Comparison of ENCODE assay signal across 27 mouse cellular contexts in the genomic region with DNA sequence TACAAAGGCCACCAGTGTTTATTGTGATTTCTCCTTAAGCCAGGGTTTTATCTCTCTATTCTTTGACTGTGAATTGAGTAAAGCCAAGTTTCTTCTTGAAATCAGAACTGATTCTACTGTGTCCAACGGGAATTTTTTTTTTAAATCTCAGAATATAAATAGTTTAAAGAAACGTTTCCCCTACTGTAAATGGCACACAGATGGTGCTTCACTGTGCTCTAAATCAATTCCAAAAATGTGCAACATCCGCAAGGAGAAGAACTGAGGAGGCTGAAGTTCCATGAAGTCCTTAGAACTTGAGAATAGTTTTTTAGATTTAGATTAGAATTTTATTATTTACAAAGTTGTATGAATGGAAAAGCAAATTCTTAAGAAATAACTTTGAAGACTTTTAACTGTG.
DNase-seq lines count a peak whose midpoint lies in the region; ATAC-seq and TF ChIP-seq lines count a peak whose summit lies in the region.
"Had no signal": no experiment of that assay in that cellular context is flagged by ENCODE, and none has a peak within 500 bp of the region (broad histone marks: within the 10 kb centered on the region; RNA-seq: fewer than 3 reads in every experiment).

No protein-coding gene starts in this region.

- no peaks in the 10 kb centered on the region for H3K4me1 ChIP-seq in forebrain, postnatal 0 days (ENCODE audit: insufficient read depth)
- no peaks in the 10 kb centered on the region for H3K4me1 ChIP-seq in forebrain, embryonic 16.5 days (replicated peaks; ENCODE audit: control insufficient read depth, insufficient read depth, low read length)
- H3K4me1 ChIP-seq: embryonic facial prominence, embryonic 13.5 days; embryonic facial prominence, embryonic 15.5 days; forebrain, embryonic 10.5 days; forebrain, embryonic 12.5 days had no signal

- no peaks in the 10 kb centered on the region for H3K36me3 ChIP-seq in forebrain, postnatal 0 days (ENCODE audit: insufficient read depth)
- no peaks in the 10 kb centered on the region for H3K36me3 ChIP-seq in forebrain, embryonic 16.5 days (ENCODE audit: control insufficient read depth, insufficient read depth)
- H3K36me3 ChIP-seq: embryonic facial prominence, embryonic 13.5 days; embryonic facial prominence, embryonic 15.5 days; forebrain, embryonic 10.5 days; forebrain, embryonic 12.5 days; G1E had no signal

- H3K4me2 ChIP-seq in forebrain, postnatal 0 days (ENCODE audit: low read depth) = no peak overlapping the region
- no peak overlapping the region for H3K4me2 ChIP-seq in forebrain, embryonic 16.5 days (ENCODE audit: low read length)
- H3K4me2 ChIP-seq: embryonic facial prominence, embryonic 13.5 days; embryonic facial prominence, embryonic 15.5 days; forebrain, embryonic 12.5 days had no signal

- peak; percentile 25 for DNase-seq in forebrain, postnatal 0 days
- peak; percentile 9 for DNase-seq in right cerebral cortex, adult 18-20 months
- no peak for DNase-seq in right cerebral cortex, postnatal 14 days
- no peak for DNase-seq in retina, postnatal 1 day
- DNase-seq: adrenal gland, adult 8-10 months; adrenal gland, postnatal 14 days; adrenal gland, postnatal 36 days; B cell, adult 2 months; cerebellum, adult 11 months; cerebellum, adult 18-20 months; cerebellum, adult 8-10 months; cerebellum, adult 9-11 months; cerebellum, postnatal 14 days; cerebellum, postnatal 36 days; embryo, embryonic 11 days had no signal

- no peak for TF ChIP-seq CTCF in forebrain, postnatal 0 days (IDR thresholded peaks at IDR 0.05; ENCODE audit: low read depth)

- H3K9me3 ChIP-seq in forebrain, postnatal 0 days (ENCODE audit: low read length) = no peaks in the 10 kb centered on the region
- H3K9me3 ChIP-seq in forebrain, embryonic 16.5 days (ENCODE audit: control insufficient read depth, low read length) = no peaks in the 10 kb centered on the region
- H3K9me3 ChIP-seq: embryonic facial prominence, embryonic 13.5 days; embryonic facial prominence, embryonic 15.5 days; forebrain, embryonic 10.5 days; forebrain, embryonic 12.5 days; G1E had no signal

- H3K27me3 ChIP-seq in forebrain, postnatal 0 days (ENCODE audit: insufficient read depth, low read length) = no peaks in the 10 kb centered on the region
- no peaks in the 10 kb centered on the region for H3K27me3 ChIP-seq in forebrain, embryonic 16.5 days (replicated peaks; ENCODE audit: control insufficient read depth, insufficient read depth, low read length)
- H3K27me3 ChIP-seq: CH12.LX; embryonic facial prominence, embryonic 13.5 days; embryonic facial prominence, embryonic 15.5 days; forebrain, embryonic 12.5 days; Patski had no signal

- 41% methylated on average over 3 of the region's 3 CpGs for WGBS in forebrain, postnatal 0 days
- 56% methylated on average over 3 of the region's 3 CpGs for WGBS in forebrain, embryonic 16.5 days

- no peak overlapping the region for H3K9ac ChIP-seq in forebrain, postnatal 0 days
- no peak overlapping the region for H3K9ac ChIP-seq in forebrain, embryonic 16.5 days (replicated peaks; ENCODE audit: low read depth, low read length)
- H3K9ac ChIP-seq: embryonic facial prominence, embryonic 13.5 days; embryonic facial prominence, embryonic 15.5 days; forebrain, embryonic 12.5 days had no signal

- no peak overlapping the region for H3K27ac ChIP-seq in forebrain, postnatal 0 days (ENCODE audit: low read depth, low read length)
- no peak overlapping the region for H3K27ac ChIP-seq in forebrain, embryonic 16.5 days (ENCODE audit: low read length)
- H3K27ac ChIP-seq: embryonic facial prominence, embryonic 13.5 days; embryonic facial prominence, embryonic 15.5 days; forebrain, embryonic 10.5 days; forebrain, embryonic 12.5 days had no signal

- ATAC-seq in forebrain, postnatal 0 days = peak; percentile 47; the same call in 1 of the 2 replicates
- no peak for ATAC-seq in forebrain, embryonic 16.5 days
- ATAC-seq: activated CD4-positive, CD25-positive, alpha-beta regulatory T cell, adult 4 months; CD4-positive, CD25-positive, alpha-beta regulatory T cell, adult 4 months; forebrain, embryonic 14.5 days; Patski had no signal

- no peak overlapping the region for H3K4me3 ChIP-seq in forebrain, postnatal 0 days (ENCODE audit: low read depth, low read length)
- no peak overlapping the region for H3K4me3 ChIP-seq in forebrain, embryonic 16.5 days (replicated peaks; ENCODE audit: low read length)
- H3K4me3 ChIP-seq: embryonic facial prominence, embryonic 13.5 days; embryonic facial prominence, embryonic 15.5 days; erythroblast, embryonic 14.5 days; forebrain, embryonic 10.5 days; forebrain, embryonic 12.5 days had no signal

Comparison
In these comparisons a context has a peak if more than half of its experiments do, and no peak if none do; other contexts are left out.
1. DNase-seq: peak in forebrain, postnatal 0 days (single experiment) and right cerebral cortex, adult 18-20 months (single experiment); none in right cerebral cortex, postnatal 14 days (single experiment) and retina, postnatal 1 day (single experiment).